Mouse (Mus musculus): ENCODE measurements around the gene Lhx5. TPM values are rescaled to one million over a fixed set of nuclear protein-coding genes. Genes with fewer than 3 reads are reported as not detected.

Lhx5 gene
- polyA plus RNA-seq, 1 experiment from 2014 or later, result 23.5 TPM

GRCm38 (mm10) chr5:120424039-120424438 lies 7.5 kb upstream of the Lhx5 start:
- under 1% methylated on average over 19 of the region's 19 CpGs for WGBS
- Histone ChIP-seq H3K27me3 (ENCODE audit: low read depth, poor library complexity, severe bottlenecking) (peaks cover 100% of the 10 kb centered on the region), H3K27ac (replicated peaks) (peak overlapping the region; percentile 71; the same call in 1 of the 2 replicates), H3K9me3 (replicated peaks) (no peaks in the 10 kb centered on the region), H3K4me3 (peak overlapping the region; percentile 40), H3K4me1 (peaks cover 30% of the 10 kb centered on the region), H3K36me3 (no peaks in the 10 kb centered on the region)
- peak; percentile 88 for DNase-seq (ENCODE audit: low spot score)

- Histone ChIP-seq H3K27ac (replicated peaks) (peak overlapping the region; percentile 71), H3K4me1 (peaks cover 32% of the 10 kb centered on the region), H3K4me3 (peak overlapping the region; percentile 40), H3K9me3 (replicated peaks) (no peaks in the 10 kb centered on the region), H3K27me3 (ENCODE audit: low read depth, poor library complexity, severe bottlenecking) (peaks cover 100% of the 10 kb centered on the region), H3K36me3 (no peaks in the 10 kb centered on the region)
- no peak for DNase-seq (ENCODE audit: low spot score)
- WGBS, result under 1% methylated on average over 11 of the region's 11 CpGs
Observed at GRCm38 (mm10) chr5:120424657-120425056, 6.8 kb upstream of the Lhx5 start.

- peaks cover 36% of the 10 kb centered on the region for H3K4me1 ChIP-seq
- peak overlapping the region; percentile 40 for H3K4me3 ChIP-seq
- H3K36me3 ChIP-seq, result no peaks in the 10 kb centered on the region
- 0% methylated on average over 17 of the region's 20 CpGs for WGBS
- peaks cover 100% of the 10 kb centered on the region for H3K27me3 ChIP-seq (ENCODE audit: low read depth, poor library complexity, severe bottlenecking)
- H3K27ac ChIP-seq (replicated peaks), result peak overlapping the region; percentile 71
- DNase-seq (ENCODE audit: low spot score), result no peak
- H3K9me3 ChIP-seq (replicated peaks), result no peaks in the 10 kb centered on the region
Observed at GRCm38 (mm10) chr5:120425711-120426110, 5.8 kb upstream of the Lhx5 start.

GRCm38 (mm10) chr5:120426572-120426971 lies 4.9 kb upstream of the Lhx5 start:
- Histone ChIP-seq H3K4me3 (peak overlapping the region; percentile 59), H3K27ac (replicated peaks) (peak overlapping the region; percentile 71), H3K4me1 (peaks cover 44% of the 10 kb centered on the region), H3K27me3 (ENCODE audit: low read depth, poor library complexity, severe bottlenecking) (peaks cover 100% of the 10 kb centered on the region), H3K36me3 (no peaks in the 10 kb centered on the region), H3K9me3 (replicated peaks) (no peaks in the 10 kb centered on the region)
- WGBS, result 2% methylated on average over 10 of the region's 10 CpGs
- DNase-seq (ENCODE audit: low spot score), result peak; percentile 31

- H3K9me3 ChIP-seq (replicated peaks), result no peaks in the 10 kb centered on the region
- H3K27me3 ChIP-seq (ENCODE audit: low read depth, poor library complexity, severe bottlenecking), result peaks cover 100% of the 10 kb centered on the region
- peak overlapping the region; percentile 64 for H3K27ac ChIP-seq (replicated peaks)
- under 1% methylated on average over 33 of the region's 33 CpGs for WGBS
- H3K36me3 ChIP-seq, result no peaks in the 10 kb centered on the region
- DNase-seq (ENCODE audit: low spot score), result peak; percentile 58
- H3K4me1 ChIP-seq, result peaks cover 54% of the 10 kb centered on the region
- H3K4me3 ChIP-seq, result peak overlapping the region; percentile 59
Observed at GRCm38 (mm10) chr5:120427451-120427938, 4.0 kb upstream of the Lhx5 start.

- H3K4me1 ChIP-seq, result peaks cover 61% of the 10 kb centered on the region
- H3K27me3 ChIP-seq (ENCODE audit: low read depth, poor library complexity, severe bottlenecking), result peaks cover 100% of the 10 kb centered on the region
- H3K9me3 ChIP-seq (replicated peaks), result no peaks in the 10 kb centered on the region
- H3K36me3 ChIP-seq, result no peaks in the 10 kb centered on the region
- H3K4me3 ChIP-seq, result peak overlapping the region; percentile 59
- 3% methylated on average over 21 of the region's 21 CpGs for WGBS
- peak; percentile 26 for DNase-seq (ENCODE audit: low spot score)
- H3K27ac ChIP-seq (replicated peaks), result peak overlapping the region; percentile 64
Observed at GRCm38 (mm10) chr5:120428189-120428838, 3.2 kb upstream of the Lhx5 start.

GRCm38 (mm10) chr5:120428990-120429389 lies 2.5 kb upstream of the Lhx5 start:
- H3K4me1 ChIP-seq, result peaks cover 67% of the 10 kb centered on the region
- H3K27me3 ChIP-seq (ENCODE audit: low read depth, poor library complexity, severe bottlenecking), result peaks cover 100% of the 10 kb centered on the region
- H3K4me3 ChIP-seq, result peak overlapping the region; percentile 59
- no peaks in the 10 kb centered on the region for H3K36me3 ChIP-seq
- no peaks in the 10 kb centered on the region for H3K9me3 ChIP-seq (replicated peaks)
- peak; percentile 41 for DNase-seq (ENCODE audit: low spot score)
- H3K27ac ChIP-seq (replicated peaks), result no peak overlapping the region; the same call in 1 of the 2 replicates
- 3% methylated on average over 6 of the region's 6 CpGs for WGBS

GRCm38 (mm10) chr5:120429692-120430091 lies 1.8 kb upstream of the Lhx5 start:
- H3K27ac ChIP-seq (replicated peaks), result peak overlapping the region; percentile 67
- no peaks in the 10 kb centered on the region for H3K9me3 ChIP-seq (replicated peaks)
- DNase-seq (ENCODE audit: low spot score), result peak; percentile 29
- H3K4me3 ChIP-seq, result peak overlapping the region; percentile 59
- WGBS, result 11% methylated on average over 6 of the region's 6 CpGs
- H3K27me3 ChIP-seq (ENCODE audit: low read depth, poor library complexity, severe bottlenecking), result peaks cover 100% of the 10 kb centered on the region
- H3K4me1 ChIP-seq, result peaks cover 70% of the 10 kb centered on the region
- no peaks in the 10 kb centered on the region for H3K36me3 ChIP-seq

GRCm38 (mm10) chr5:120431001-120431583 lies 407 bp upstream of the Lhx5 start:
- Histone ChIP-seq H3K27ac (replicated peaks) (peak overlapping the region; percentile 81), H3K9me3 (replicated peaks) (no peaks in the 10 kb centered on the region), H3K27me3 (ENCODE audit: low read depth, poor library complexity, severe bottlenecking) (peaks cover 100% of the 10 kb centered on the region), H3K4me3 (peak overlapping the region; percentile 59), H3K36me3 (no peaks in the 10 kb centered on the region; the same call in 1 of the 2 replicates), H3K4me1 (peaks cover 79% of the 10 kb centered on the region)
- under 1% methylated on average over 30 of the region's 30 CpGs for WGBS
- peak; percentile 64 for DNase-seq (ENCODE audit: low spot score)

- H3K9me3 ChIP-seq (replicated peaks), result no peaks in the 10 kb centered on the region
- peaks cover 81% of the 10 kb centered on the region for H3K4me1 ChIP-seq
- peak overlapping the region; percentile 91 for H3K27ac ChIP-seq (replicated peaks)
- H3K36me3 ChIP-seq, result peaks cover 3% of the 10 kb centered on the region; the same call in 1 of the 2 replicates
- peak overlapping the region; percentile 59 for H3K4me3 ChIP-seq
- H3K27me3 ChIP-seq (ENCODE audit: low read depth, poor library complexity, severe bottlenecking), result peaks cover 100% of the 10 kb centered on the region
- peak; percentile 53 for DNase-seq (ENCODE audit: low spot score)
- WGBS, result 2% methylated on average over 9 of the region's 9 CpGs
Observed at GRCm38 (mm10) chr5:120432486-120433015, 1.1 kb downstream of the Lhx5 start.

- H3K4me1 ChIP-seq, result peaks cover 81% of the 10 kb centered on the region
- peak; percentile 40 for DNase-seq (ENCODE audit: low spot score)
- WGBS, result under 1% methylated on average over 13 of the region's 13 CpGs
- H3K27ac ChIP-seq (replicated peaks), result peak overlapping the region; percentile 91
- H3K4me3 ChIP-seq, result peak overlapping the region; percentile 59
- no peaks in the 10 kb centered on the region for H3K9me3 ChIP-seq (replicated peaks)
- peaks cover 3% of the 10 kb centered on the region; the same call in 1 of the 2 replicates for H3K36me3 ChIP-seq
- peaks cover 100% of the 10 kb centered on the region for H3K27me3 ChIP-seq (ENCODE audit: low read depth, poor library complexity, severe bottlenecking)
Observed at GRCm38 (mm10) chr5:120433135-120433760, 1.7 kb downstream of the Lhx5 start.

- peak overlapping the region; percentile 59 for H3K4me3 ChIP-seq
- H3K9me3 ChIP-seq (replicated peaks), result no peaks in the 10 kb centered on the region
- WGBS, result 3% methylated on average over 21 of the region's 21 CpGs
- H3K27me3 ChIP-seq (ENCODE audit: low read depth, poor library complexity, severe bottlenecking), result peaks cover 100% of the 10 kb centered on the region
- peak; percentile 38 for DNase-seq (ENCODE audit: low spot score)
- H3K27ac ChIP-seq (replicated peaks), result peak overlapping the region; percentile 91
- H3K36me3 ChIP-seq, result peaks cover 3% of the 10 kb centered on the region; the same call in 1 of the 2 replicates
- H3K4me1 ChIP-seq, result peaks cover 90% of the 10 kb centered on the region
Observed at GRCm38 (mm10) chr5:120434231-120434735, 2.8 kb downstream of the Lhx5 start.

All from midbrain, embryonic 10.5 days (tissue).